Mouse (Mus musculus): ENCODE measurements around the gene Sash1.

Sash1 gene

GRCm38 (mm10) chr10:8898831-8899511, 13.1 kb upstream of the Sash1 start:
- DNase-seq (ENCODE audit: low spot score in 2 of 2): no peak

- DNase-seq (ENCODE audit: low spot score in 2 of 2): no peak
These were observed 12.4 kb upstream of the Sash1 start for GRCm38 (mm10) chr10:8898099-8898777.

GRCm38 (mm10) chr10:8894965-8895515, 9.2 kb upstream of the Sash1 start:
- no peak for DNase-seq (ENCODE audit: low spot score in 2 of 2)

GRCm38 (mm10) chr10:8890511-8890910, 4.6 kb upstream of the Sash1 start:
- peak in 1 of 2 experiments; percentile 32 for DNase-seq (ENCODE audit: low spot score in 2 of 2)

- no peak for DNase-seq (ENCODE audit: low spot score in 2 of 2)
These were observed 3.5 kb upstream of the Sash1 start for GRCm38 (mm10) chr10:8889341-8889740.

GRCm38 (mm10) chr10:8886528-8886854, 621 bp upstream of the Sash1 start:
- no peak for DNase-seq (ENCODE audit: low spot score in 2 of 2)

- DNase-seq (ENCODE audit: low spot score in 2 of 2): no peak
These were observed 669 bp downstream of the Sash1 start for GRCm38 (mm10) chr10:8885201-8885600.

GRCm38 (mm10) chr10:8884565-8884964, 1.3 kb downstream of the Sash1 start:
- no peak for DNase-seq (ENCODE audit: low spot score in 2 of 2)

- DNase-seq (ENCODE audit: low spot score in 2 of 2): no peak
These were observed 2.2 kb downstream of the Sash1 start for GRCm38 (mm10) chr10:8883686-8884085.

- DNase-seq (ENCODE audit: low spot score in 2 of 2): no peak
These were observed 4.1 kb downstream of the Sash1 start for GRCm38 (mm10) chr10:8881736-8882135.

GRCm38 (mm10) chr10:8880950-8881675, 4.8 kb downstream of the Sash1 start:
- DNase-seq (ENCODE audit: low spot score in 2 of 2): no peak

GRCm38 (mm10) chr10:8878824-8879223, 7.0 kb downstream of the Sash1 start:
- DNase-seq (ENCODE audit: low spot score in 2 of 2): no peak

- DNase-seq (ENCODE audit: low spot score in 2 of 2): no peak
These were observed 7.5 kb downstream of the Sash1 start for GRCm38 (mm10) chr10:8878381-8878780.

GRCm38 (mm10) chr10:8873631-8874370, 12.1 kb downstream of the Sash1 start:
- peak in 1 of 2 experiments; percentile 55 for DNase-seq (ENCODE audit: low spot score in 2 of 2)

- DNase-seq (ENCODE audit: low spot score in 2 of 2): no peak
These were observed 13.1 kb downstream of the Sash1 start for GRCm38 (mm10) chr10:8872788-8873187.

GRCm38 (mm10) chr10:8871935-8872334, 13.9 kb downstream of the Sash1 start:
- DNase-seq (ENCODE audit: low spot score in 2 of 2): no peak

GRCm38 (mm10) chr10:8870368-8870767, 15.5 kb downstream of the Sash1 start:
- DNase-seq (ENCODE audit: low spot score in 2 of 2): no peak

- DNase-seq (ENCODE audit: low spot score in 2 of 2): peak in 1 of 2 experiments; percentile 42
These were observed 19.7 kb downstream of the Sash1 start for GRCm38 (mm10) chr10:8866062-8866642.

GRCm38 (mm10) chr10:8860655-8861054, 25.2 kb downstream of the Sash1 start:
- DNase-seq (ENCODE audit: low spot score in 2 of 2): no peak

GRCm38 (mm10) chr10:8858718-8859117, 27.2 kb downstream of the Sash1 start:
- no peak for DNase-seq (ENCODE audit: low spot score in 2 of 2)

GRCm38 (mm10) chr10:8856942-8857341, 28.9 kb downstream of the Sash1 start:
- DNase-seq (ENCODE audit: low spot score in 2 of 2): no peak

Data from urinary bladder, adult 18-20 months (tissue).